Mouse (Mus musculus) inflammation-experienced regulatory T-cells, adult 6 months (primary cell): ENCODE results near the gene Gpatch2. TPM values are rescaled to one million over a fixed set of nuclear protein-coding genes. Genes with fewer than 3 reads are reported as not detected.
A peak's percentile ranks its signal among the peaks of the same experiment; 100 is the strongest.

Experiments used
- ATAC-seq: one replicate; pipeline ENCODE4 v1.8.0; 2017
- polyA plus RNA-seq, 3 experiments: library from polyadenylated mRNA; unstranded; fragments of 100-300 nt; shearing (Covaris generic); gene quantifications; one replicate each; pipeline ENCODE4 v1.2.1; 2017

Gene Gpatch2
- polyA plus RNA-seq, 3 experiments from 2014 or later: 15.7 to 21.7 (median 20.3) TPM

DNA sequence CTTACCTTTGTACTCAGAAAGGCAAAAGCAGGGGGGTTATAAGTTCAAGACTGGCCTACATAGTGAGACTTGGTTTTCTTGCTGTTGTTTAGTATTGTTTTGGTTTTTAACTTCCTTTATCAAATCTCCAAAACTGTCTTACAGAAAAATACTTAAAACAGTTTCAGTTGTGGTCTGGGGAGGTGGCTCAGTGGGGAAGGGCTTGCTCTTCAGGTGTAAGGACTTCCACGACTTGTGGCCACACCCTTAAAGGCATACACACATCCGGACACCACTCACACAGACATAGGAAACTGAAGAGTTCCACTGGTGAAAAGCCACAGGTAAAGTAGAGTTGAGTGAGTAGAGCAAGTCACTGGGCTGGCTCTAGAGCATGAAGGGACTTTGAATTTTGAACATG is 93.2 kb downstream of the Gpatch2 start:
- ATAC-seq: peak; percentile 81

DNA sequence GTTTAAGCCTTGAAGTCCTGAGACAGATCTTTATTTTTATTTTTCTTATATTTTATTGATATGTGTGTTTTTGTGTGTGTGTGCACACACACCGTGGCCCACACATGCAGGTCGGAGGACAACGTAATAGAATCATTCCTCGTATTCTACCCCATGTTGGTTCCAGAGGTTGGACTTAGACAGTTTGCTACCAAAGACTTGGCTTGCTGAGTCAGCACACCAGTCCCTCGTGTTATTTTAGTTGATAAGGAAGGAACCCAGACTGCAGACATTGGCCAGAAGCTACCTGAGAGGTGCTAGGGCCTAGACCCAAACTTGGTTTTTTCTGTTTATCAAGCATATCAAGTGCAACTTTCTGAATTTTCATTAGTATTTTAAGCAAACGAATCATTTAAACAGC is 95.8 kb downstream of the Gpatch2 start:
- ATAC-seq: no peak

DNA sequence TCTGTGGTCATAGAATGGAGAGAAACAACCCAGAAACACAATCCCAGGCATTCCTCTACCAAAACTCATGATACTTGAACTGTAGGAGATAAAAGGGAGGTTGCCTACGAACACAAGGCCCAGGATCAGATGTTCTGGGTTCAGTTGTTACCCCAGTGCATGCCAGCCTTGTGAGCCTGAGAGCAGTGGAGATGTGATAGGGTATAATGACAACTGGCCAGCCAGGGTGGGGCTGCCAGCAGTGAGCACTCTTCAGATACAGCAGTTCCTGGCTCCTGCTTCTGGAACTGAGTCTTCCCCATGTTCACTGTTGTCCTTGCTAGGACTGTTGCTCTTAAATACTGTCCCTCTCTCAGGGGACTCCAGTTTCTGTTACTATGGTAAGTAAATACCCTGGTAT is 98.0 kb downstream of the Gpatch2 start:
- no peak for ATAC-seq

DNA sequence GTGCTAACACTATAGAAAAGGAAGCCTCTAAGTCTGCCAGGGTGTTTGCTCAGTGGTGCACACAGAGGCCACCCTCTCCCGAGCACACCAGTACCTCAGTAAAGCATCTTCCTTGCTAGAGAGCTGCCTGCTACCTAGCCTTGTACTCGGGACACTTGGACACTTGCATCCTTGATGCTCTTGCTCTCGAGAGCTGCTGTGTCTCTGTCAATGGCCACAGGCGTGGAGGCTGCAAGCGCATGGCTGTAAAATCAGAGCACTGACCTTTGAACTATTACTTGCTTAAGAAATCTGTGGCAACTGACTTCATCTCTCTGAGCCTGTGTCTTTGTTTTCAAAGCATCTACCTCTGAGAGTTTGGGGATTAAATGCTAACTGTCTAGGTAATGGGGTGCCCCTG is 98.5 kb downstream of the Gpatch2 start:
- ATAC-seq: no peak

DNA sequence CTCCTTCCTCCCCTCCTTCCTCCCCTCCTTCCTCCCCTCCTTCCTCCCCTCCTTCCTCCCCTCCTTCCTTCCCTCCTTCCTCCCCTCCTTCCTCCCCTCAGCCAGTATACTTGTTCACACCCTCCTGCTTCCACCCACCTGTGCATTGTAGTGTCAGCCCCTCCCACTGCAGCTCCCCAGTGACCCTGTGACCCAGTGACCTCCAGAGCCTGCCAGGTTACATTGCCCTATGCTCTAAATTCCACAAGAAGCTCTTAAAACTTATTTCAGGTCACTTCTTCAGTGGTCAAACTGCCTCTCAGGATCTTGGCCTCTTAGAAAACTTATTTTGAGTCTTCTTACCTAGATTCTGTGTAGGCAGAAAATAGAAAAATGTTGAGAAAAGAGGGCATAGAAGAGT is 99.2 kb downstream of the Gpatch2 start:
- no peak for ATAC-seq

DNA sequence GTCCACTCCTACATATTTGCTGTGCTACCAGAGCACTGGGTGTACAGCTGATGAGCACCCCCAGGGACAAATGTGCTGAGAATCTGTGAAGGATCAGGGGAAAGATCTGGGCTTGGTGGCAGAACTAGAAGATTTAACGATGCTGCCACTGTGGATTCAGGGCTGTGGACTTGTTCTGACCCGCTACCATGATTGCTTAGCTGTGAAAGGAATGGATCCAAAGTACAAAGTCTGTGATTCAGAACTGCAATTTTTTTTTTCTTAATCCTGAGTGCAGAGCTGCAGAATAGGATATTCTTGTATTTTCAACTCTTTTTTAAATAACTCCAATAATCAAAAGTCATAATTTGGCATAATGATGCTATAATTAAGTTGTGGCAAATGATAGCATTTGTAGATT is 100.5 kb downstream of the Gpatch2 start:
- no peak for ATAC-seq

DNA sequence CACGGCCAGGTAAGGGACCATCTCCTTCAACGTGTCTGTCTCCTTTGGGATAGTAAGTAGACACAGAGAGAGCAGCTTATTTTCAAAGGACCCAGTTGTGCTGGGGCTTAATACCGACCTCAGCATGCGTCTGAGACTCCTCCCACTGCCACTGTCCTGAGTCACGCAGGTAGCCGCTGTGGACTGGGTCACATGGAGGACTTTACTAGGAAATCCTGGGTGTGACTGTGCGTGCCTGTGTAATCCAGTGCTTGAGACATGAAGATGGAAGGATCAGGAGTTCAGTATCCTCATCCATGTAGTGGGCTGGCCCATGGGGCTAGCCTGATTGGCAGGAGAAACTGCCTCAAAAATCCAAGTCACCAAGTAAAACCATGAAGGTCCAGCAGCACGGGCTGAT is 101.2 kb downstream of the Gpatch2 start:
- ATAC-seq: no peak

DNA sequence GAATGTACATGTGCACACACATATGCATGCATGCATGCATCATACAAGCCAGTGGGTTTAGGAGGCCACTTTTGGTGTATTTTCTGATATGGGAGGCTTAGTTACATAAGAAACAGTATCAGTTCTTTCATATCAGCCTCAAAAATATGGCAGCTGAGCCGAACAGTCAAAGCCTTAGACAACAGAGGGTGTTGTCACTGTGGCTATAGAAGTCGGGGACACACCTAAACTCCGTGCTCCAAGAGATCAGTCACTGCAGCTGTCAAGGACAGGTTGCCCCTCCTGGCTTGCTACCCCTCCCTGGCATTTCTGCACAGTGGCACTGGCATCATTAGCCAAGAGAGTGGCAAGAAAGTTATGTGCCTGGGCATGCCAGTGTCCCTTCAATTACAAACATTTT is 106.5 kb downstream of the Gpatch2 start:
- no peak for ATAC-seq

DNA sequence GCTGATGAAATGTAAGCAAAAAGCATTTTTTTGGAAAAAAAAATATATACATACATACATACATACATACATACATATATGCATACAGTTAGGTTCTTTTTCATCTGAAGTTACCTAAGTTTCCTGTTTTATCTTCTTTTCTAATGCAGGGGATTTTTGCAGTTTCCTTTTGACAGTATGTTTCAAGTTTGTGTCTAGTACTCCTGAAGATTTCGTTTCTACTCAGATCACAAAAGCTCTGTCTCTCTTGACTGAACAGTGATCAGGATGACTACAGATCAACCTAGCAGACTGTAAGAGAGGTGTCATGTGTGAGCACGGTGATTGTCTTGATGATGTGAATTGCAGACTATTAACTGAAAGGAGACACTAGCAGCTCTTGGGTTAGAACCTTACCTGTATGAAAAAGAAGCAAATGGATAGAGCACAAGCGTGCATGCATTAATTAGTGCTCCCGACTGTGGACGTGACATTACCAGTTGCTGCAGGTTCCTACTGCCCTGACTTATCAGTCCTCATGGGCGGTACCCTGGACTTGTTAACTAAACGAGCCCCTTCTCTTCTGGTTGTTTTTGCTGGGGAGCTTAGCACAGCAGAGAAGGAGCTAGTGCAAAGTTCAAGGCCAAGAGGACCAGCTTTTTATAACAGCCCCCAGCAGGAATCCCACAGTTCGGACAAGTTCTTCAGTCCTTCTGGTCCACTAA is 107.3 kb downstream of the Gpatch2 start:
- peak; percentile 50 for ATAC-seq

DNA sequence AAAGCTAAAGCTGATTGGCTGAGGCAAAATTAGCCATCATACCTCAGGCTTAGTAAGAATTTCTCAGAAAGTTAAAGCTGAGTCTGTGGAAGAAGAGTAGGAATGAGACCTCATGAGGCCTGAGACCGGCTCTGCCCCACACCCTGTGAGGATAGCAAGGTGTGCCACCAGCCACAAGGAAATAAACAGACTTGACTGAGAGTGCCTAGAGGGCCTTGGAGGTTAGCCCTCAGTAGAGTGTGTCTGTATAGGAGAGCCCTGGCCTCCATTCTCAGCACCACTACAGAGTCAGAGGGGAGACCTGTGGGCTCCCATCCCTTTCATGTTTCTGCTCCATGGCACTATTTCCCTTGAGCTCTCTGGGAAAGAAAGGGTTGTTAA is 107.9 kb downstream of the Gpatch2 start:
- ATAC-seq: no peak

DNA sequence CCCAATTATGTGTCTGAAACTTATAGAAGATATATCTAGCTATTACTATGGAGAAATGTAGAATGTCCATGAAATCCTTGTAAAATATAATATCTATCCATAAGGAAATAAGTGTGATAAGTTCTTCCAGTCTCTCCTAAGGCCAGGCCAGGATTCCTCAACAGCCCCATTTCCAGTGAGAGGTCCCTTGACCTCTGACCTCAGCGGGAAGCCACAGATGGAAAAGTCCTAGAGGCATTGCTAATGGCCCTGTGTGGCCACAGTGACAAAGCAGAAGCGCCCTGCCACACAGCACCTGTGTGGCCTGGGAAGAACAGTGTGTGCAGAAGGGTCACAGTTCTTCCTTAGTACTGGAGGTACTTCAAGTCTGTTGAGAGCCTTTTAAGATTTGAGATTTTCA is 127.2 kb downstream of the Gpatch2 start:
- ATAC-seq: no peak

DNA sequence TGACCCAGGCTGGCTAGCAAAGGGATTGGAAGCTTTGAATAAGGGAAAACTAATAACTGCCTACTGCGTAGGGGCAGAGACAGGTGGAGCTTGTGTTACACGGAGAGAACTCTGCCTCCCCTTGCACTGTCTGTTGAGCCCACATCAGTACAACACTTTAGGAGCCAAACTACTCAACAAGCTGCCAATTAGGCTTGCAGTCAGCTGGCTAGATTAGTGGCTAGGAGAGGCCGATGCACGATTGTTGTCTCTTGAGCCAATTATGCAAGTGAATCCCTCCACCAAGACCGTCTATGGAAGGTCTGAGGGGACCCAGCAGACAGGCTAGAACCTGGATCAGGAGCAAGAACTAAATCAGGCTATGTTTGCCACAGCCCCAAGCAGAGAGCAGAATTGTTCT is 129.8 kb downstream of the Gpatch2 start:
- no peak for ATAC-seq

DNA sequence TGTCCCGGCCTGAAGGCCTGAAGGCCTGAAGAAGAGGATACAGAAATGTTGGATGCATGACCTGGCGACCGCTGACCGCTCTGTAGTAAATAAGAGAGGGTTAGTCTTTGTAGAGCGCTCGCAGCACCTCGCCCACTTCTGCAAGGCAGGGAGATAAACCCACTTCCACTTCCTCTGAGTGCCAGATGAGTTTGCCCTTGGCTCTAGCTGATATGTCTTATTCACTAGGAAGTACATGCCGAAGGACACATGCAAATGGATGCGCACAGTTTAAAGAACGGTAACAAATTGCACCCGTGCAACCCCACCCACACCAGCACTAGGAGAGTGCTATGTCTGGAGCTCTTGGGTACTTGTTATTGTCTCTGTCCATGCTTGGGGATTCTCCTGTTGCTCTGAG is 131.6 kb downstream of the Gpatch2 start:
- peak; percentile 64 for ATAC-seq

DNA sequence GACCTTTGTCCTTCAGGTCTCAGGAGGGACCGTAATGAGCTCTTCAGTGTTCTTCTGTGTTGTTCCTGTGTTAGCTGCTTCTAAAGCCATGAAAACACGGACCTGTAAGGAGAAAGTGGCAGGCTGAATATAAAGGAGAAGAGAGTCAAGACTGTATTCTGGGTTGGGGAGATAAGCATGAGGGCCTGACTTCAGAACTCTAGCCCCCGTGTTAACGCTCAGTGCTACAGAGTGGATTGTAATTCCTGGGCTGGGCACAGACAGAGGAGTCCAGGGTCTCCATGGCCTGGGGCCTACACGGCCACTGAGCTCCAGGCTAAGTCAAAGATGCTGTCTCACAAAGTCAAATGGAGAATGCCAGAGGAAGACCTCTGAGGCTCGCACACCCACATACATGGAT is 132.3 kb downstream of the Gpatch2 start:
- ATAC-seq: no peak

DNA sequence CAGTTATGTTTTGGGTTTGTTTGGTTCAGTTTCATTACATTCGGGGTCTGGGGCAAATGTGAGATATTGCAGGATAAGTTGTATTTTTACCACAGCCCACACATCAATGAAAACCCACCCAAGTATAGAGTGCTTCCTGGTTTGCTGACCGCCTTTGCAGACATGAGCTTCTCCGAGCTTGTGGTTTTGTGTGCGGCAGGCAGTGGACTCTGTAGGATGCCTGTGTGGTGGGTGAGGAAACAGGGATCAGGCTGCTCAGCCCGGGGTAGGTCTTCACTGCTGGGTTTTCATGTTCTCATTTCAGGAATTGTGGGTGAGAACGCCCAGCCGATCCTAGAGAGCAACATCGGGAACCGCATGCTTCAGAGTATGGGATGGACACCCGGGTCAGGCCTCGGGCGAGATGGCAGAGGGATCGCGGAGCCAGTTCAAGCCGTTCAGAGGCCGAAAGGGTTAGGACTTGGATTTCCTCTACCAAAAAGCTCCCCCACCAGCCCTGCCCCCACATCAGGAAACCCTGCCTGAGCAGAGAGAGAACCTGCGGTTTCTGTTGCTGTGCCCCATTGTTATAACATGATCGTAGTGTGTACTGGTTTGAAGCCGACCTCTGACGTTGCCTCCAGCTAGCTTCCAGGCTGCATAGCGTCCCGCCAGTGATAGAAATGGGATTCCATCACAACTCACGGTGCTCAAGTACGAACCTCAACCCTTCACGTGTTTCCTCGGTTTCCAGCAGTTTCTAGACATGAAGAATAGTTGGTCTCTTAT is 132.9 kb downstream of the Gpatch2 start:
- ATAC-seq: peak; percentile 65

DNA sequence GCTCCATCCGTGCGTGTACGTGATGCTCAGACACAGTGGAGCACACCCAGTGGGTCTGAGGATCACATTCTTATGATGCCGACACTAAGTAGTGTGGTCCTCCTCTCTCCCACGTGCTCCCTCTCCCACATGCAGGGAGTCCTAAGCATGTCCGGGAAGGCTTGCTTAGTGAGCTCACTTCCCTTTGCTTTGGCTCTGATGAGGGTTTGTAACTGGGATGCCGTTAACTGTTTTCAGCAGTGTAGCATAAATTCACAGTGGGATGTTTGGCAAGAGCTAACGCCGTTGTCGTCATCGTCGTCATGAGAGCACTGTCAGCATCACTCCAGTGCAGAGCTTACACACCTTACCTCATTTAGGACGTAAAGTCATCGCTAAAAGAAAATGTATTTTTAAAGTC is 133.6 kb downstream of the Gpatch2 start:
- no peak for ATAC-seq

DNA sequence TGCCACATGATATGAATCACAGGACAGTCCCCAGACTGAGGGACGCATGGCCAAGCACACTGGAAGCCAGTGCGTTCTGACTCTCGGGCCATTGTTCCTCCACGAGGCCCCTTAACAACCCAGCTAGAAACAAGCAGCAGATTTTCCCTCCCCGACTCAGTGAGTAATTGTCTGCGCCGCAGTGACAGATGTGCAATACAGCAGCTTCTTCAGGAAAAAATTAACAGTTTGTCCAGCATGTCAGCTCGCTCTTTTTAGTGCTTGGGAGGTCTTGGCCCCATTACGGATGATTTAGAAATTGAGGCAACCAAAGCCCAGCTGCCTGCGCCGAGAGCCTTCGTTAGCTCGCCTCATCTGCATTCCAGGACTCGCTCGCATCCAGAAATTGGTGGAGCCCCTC is 140.9 kb downstream of the Gpatch2 start:
- no peak for ATAC-seq

DNA sequence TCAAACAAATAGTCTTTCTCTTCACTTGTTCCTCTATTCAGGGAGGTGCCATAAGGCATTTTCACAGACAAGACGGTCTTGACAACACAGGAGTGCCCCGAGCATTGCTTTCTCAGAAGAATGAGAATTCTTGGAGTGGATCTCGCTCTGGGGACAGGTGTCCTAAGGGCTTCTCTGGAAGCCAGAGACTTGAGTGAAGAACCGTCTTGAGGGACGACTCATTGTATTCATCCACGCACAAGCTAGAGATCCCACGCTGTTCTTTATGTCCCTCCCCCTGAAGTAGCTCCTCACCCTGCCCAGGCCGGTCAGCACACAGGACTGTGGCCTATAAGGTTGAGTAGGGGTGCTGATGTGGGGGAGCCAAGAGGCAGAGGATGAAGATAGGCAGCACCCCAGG is 141.6 kb downstream of the Gpatch2 start:
- ATAC-seq: no peak

DNA sequence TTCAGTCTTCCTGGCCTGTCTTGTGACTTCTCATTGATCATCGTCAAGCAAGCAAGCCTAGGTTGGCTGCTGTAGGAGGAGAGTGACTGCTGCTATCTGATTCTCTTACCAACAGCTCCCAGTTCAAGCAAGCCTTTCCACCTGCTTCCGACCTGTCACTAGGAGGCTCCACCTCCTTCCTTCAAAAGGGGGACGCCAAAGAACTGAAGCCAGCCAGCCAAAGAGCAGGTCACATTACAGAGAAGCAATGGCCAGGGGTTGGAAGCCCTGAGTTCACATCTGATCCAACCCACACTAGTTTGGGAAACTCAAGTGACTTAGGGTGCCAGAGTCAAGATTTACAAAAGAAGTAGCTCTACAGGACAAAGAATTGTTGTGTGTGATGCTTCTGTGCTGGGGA is 144.9 kb downstream of the Gpatch2 start:
- no peak for ATAC-seq

DNA sequence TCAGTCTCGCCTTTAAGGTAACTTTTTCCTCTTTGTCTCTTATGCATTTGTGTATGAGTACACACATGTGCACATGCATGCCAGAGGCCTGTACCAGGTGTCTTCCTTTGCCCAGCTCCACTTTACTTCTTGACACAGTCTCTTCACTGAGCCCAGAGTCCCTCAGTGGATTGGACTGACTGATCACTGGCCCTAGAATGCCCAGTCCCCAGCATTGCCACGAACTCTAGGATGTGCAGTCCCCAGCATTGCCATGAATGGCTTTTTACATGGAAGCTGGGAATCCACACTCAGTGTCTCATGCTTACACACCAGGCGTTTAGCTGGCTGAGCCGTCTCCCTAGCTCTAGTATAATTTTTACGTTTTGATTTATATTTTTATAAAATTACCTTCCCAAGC is 147.2 kb downstream of the Gpatch2 start:
- no peak for ATAC-seq

DNA sequence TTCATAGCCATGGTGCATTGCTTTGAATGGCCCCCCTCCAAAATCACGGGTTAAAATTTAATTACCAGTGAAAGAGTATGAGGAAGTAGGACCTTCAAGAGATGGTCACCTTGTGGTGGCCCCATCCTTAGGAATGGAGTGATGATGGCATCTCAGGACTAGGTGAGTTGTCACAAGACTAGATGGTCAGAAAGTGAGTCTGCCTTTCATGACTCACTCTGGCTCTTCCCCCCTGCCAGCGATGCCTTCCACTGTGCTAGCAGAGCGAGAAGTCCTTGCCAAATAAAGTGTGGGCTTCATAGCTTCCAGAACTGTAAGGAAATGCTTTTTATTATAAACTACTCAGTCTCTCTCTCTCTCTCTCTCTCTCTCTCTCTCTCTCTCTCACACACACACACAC is 150.1 kb downstream of the Gpatch2 start:
- no peak for ATAC-seq

DNA sequence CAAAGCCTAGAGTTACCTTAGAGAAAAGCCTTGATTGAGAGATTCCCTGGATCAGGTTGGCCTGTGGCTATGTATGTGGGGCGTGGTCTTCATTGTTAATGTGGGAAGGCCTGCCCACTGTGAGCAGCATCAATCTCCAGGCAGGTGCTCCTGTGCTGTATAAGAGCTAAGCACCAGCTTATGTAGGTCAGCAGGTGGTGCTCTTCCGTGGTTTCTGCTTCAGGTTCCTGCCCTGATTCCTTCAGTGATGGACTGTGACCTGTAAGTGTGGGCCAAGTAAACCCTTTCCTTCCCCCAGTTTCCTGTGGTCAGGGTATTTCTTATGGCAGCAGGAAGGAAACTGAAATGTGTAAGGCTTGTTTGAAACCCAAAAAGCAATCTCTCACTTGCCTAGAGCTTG is 151.5 kb downstream of the Gpatch2 start:
- ATAC-seq: no peak

DNA sequence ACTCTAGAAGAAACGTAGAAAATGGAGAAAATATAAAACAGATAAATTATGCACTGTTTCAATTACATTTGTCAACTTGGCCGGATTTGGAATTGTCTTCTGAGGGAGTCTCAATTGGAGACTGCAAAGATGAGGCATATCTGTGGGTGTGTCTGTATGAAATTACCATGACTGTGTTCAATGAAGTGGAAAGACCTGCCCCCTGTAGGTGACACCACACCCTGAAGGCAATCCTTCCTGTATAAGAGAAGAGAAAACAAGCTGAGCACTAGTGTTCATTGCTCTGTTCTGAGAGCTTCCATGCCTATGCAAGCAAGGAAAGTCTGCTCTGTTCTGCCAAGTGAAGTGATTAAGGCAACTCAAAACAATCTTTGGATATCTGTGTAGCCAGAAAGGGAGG is 153.7 kb downstream of the Gpatch2 start:
- no peak for ATAC-seq

DNA sequence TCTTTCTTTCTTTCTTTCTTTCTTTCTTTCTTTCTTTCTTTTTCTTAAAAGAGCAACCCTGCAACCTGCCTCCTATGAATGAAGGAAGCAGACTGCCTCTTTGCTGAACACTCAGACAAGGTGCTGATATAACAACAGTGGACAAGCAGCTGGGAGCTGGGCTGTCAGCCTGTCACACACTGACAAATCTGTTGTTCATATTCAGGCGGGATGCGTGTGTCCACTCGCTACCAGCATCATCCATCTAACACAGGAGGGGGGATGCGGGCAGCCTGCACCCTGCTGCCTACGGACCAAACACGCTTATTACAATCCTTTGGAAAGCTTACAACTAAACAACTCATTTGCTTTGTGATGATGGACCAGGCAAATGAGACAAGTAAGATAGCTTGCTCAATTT is 158.2 kb downstream of the Gpatch2 start:
- ATAC-seq: no peak

DNA sequence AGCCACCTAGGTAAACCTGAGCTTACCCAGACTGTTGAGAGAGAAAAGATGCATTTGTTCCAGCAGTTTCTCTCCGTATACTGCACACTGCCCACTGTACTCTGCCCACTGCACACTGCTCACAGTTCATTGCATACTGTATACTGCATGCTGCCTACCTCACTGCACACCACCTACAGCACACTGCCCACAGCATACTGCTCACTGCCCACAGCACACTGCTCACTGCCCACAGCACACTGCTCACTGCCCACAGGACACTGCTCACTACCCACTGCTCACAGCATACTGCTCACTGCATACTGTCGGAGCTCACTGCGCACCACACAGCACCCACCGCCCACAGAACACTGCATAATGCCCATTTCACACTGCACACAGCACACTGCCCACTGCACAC is 159.1 kb downstream of the Gpatch2 start:
- ATAC-seq: no peak
